Mouse (Mus musculus) B cell, adult 2 months (primary cell): ENCODE measurements at regions not wholly inside any gene's neighbourhood (a gene's known extent, or its start where the extent isn't known, plus 50 kb on each side); places are given as distances from the start of the nearest gene placed in this dataset.

Experiments
- DNase-seq, 2 experiments: peaks; one replicate each; pipeline ENCODE4 v3.0.0; 2022

DNA sequence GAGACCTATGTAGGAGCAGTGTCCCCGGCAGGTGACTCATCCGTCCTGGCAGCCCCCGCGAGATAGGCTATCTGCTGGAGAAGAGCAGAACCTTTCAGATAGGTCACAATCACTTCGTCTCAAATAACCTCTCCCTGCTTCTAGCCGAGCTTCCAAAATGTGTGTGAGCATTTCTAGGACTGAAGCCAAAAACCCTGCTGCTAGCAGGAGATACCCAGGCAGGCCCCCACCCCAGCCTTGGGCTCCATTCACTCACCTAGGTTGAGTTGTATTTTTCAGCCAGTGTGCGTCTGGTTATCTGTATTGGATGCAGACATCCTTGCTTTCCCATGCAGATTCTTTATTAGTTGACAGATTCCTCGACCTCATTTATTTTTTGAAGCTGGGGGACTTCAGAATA, 286.6 kb upstream of the Thbs1 start:
- DNase-seq, result no peak

DNA sequence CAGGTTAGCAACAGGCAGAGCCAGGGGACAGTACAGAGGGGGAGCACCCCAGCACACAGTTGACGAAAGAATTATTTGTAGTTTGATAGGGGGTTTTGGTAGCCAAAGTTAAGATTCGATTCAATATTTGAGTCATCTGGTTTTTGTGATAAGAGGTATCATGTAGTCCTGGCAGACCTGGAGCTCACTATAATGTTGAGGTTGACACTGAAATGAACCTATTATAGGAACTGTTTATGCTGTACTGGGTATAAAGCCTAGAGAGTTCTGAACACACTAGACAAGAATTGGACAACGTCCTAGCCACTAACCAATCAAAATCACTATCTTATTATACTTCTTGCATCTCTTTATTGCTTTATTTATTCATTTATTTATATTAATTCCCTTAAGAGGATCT, 284.4 kb upstream of the Thbs1 start:
- DNase-seq, result no peak

DNA sequence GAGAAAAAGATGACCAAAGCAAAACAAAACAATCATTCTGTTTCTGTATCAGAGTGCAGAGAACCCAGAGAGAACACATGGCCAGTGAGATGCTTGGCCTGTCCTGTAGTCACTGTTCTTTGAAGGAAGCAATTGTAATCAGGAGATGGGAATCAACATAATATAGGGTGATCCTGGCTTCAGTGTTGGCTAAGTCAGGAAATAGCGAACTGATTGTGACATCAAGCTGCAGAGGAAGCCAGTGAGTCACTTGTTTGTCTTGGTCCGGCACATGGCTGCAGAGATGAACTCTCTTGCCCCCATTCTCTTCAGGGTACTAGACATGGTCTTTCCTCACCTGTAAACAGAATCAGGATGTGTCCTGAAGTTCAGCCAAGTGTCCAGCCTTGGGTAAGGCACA, 273.3 kb upstream of the Thbs1 start:
- no peak for DNase-seq

DNA sequence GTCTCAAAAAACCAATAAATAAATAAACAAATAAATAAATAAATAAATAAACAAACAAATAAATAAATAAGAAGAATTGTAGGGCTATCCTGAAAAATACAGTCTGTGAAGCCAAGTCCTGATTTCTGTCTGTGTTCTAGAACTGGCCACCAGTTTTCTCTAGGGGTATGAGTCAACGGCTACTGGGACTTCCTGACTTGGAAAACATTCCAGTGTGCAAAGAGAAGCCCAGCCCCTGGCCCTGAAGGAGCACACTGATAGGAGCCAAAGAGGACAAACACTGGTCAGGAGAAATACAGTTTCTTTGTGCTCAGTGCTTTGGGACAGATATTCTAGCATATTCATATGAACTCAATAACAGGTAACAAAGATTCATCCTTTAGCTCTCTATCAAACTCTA, 271.3 kb upstream of the Thbs1 start:
- DNase-seq, result no peak

DNA sequence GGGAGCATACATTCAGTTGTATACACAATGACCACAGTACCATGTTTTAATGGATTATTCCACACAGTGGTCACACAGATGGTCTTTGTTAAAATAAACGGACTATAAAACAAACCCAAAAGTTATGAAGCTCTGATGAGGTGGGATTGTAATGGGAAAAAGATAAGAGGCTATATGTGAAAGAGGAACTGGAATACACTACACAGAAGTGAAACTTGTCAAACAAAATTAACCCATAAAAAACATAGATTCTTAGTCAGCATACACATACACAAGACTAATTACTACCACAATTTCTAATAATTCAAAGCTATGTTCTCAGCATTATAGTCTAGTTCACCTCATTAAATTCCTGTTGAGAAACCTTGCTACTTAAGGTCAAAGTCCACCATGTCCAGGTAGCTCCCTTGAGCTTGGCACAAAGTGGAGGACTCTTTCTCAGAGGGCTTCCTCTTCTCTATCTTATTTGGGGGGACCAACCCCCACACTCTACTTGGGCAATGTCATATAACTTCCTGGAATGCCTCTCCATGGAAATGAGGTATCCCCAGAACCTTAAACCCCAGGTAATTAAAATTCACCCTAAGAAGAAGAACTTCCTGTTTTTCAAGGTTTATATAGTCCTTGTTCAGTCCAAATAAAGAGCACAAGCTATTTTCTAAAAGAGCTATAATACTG, 269.2 kb upstream of the Thbs1 start:
- peak in 1 of 2 experiments; percentile 12 for DNase-seq

DNA sequence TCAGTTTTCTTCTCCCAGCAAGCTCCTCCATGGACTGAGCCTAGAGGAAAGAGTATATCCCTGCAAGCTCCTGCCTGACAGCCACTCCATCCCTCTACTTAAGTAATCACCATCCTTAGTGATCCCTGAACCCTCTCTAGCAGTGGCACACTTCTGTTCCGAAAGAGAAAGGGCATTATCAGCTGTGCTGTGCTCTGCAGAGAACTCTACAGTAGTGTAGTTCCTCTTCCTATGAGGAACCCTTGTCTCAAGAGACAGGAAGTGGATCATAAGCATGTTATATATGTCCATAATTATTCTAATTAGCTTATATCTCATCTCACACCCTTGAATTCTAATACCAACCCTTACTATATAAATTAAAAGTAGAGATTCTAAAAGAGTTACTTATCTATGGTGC, 259.2 kb upstream of the Thbs1 start:
- peak in 1 of 2 experiments; percentile 13 for DNase-seq

DNA sequence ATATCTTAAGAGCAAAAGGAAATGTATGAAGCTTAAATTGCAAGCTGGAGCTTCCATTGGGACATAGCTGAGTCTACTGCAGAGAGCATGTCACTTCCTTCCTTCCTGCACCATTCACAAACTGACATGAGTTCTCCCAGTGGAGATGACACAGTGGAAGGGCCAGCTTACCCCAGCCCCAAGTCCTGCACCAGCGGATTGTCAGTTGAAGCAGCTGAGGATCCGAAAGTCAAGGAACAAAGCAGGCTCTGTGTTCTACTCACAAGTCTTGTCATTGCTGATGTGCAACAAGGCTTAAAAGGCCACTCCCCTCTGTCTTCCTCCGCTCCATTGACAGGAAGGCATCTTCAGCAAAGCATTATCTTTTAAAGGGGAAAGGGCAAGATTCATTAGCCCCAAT, 249.4 kb upstream of the Thbs1 start:
- peak in 1 of 2 experiments; percentile 7 for DNase-seq

DNA sequence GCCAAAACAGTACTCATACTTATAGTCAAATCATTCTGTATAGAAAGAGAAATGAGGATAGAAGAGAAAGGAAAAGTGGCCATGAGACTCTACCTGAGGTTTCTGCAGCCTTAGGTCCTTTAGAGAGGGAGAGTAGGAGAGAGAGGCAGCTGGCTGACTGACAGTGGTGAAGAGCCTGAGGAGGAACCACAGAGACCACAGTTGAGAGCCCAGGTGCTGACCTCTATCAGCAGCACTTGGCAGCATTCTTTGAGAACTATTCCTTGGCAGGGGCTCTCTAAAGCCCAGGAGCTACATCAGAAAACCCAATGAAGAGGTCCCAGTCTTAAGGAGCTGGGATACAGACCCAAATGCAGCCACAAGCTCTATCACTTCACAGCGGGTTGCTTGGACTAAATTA, 246.6 kb upstream of the Thbs1 start:
- DNase-seq, result no peak

DNA sequence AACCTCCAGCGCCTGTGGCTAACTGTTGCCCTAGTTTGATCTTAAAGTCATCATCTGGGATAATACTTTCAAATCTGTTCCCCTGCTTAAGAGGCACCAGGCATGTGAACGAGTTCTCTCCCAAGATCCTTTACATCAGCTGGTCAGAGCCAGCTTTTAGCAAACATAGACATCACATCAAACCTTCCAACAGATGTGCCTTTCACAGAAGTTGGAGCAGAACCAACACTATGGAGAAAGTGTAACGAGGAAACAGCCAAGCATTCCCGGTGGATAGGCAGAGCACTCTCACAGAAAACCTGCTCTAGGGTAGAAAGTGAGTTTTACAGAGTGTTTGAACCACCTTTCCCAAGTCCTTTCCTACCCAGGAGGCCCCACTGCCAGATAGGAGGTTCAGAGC, 244.7 kb upstream of the Thbs1 start:
- no peak for DNase-seq

DNA sequence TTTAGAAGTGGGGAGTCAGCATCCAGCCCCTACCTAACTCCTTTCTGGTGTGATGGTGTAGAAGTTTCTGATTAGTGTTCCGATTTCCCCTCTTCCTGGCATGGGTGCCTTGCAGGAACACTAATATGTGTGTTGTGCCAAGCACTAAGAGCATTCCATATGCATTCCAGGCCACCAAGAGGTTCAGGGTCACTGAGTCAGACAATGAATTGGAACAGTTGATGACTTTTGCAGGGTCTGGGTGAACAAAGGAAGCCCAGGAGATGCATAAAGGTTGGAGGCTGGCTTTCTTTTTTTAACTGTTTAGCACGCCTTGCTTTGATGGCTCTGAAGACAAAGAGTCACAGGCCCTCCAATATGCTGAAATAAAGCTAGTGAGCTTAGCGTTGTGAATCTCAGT, 244.3 kb upstream of the Thbs1 start:
- DNase-seq, result no peak

DNA sequence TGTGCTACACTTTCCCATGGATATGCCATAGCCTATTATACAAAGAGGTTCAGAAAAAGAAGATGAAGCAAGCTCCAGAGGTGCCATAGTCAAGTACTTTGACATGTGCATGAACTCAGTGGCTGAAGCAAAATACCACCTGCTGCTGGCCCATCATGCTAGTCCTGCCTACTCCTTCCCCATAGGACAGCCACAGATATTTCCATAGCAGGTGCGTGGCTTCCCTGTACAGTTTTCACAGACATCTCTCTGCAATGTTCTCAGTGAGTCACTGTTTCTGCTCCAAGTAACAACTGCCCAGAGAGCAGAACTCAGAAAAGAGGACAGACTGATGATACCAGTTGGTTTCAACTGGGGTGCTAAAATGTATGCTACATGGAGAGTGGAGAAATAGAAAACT, 242.8 kb upstream of the Thbs1 start:
- DNase-seq, result no peak

DNA sequence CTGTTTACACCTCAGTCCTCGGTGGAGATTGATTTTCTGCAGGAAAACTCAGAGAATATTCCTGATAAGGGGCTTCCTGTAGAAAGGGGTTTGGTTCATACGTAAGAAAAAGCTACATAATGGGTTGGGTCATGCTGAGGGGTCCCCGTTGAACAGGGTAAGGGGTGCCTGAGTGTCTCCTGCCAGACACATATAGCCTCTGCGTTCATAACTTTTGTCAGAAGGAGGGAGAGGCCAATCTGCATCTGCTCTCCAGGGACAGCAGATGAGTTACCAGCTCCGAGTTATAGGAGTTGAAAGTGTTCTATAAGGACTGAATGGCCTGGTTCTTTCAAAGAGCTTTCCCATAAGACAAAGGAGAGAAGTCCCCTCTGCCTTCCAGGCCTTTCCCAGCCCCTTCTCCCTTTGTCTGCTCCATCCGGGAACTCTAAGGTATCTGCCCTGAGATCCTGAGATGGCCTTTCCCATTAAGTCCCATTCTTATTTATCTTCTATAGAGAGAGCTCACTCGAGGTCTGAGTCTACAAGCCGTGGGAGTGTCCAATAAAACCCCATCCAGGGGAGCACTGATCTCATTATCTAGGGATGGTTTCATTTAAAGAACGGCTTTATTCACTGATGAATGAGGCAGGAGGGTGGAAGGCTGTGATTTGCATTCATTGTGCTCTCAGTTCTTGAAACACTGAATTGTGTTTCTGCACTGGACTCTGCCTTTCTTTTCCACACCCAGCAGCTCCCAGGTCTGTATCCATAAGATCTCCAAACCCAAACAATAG, 240.0 kb upstream of the Thbs1 start:
- DNase-seq, result no peak

DNA sequence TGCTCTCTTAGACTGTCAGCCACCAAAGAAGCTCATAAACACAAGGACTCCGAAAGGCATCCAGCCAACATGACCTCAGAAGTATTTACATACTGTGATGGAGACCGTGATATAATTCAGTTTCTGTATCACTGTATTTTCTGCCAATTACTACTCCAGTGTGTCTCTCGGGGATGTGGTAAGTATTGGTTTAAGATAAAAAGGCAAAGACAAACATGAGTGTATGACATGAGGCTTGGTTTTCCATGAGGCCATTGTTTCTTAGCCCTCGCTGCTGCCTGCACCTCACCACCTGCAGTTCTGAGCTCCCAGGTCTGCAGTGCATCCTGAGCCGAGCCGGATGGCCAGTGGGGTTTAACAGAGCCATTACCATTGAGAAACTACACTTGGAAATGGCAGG, 233.9 kb upstream of the Thbs1 start:
- no peak for DNase-seq

DNA sequence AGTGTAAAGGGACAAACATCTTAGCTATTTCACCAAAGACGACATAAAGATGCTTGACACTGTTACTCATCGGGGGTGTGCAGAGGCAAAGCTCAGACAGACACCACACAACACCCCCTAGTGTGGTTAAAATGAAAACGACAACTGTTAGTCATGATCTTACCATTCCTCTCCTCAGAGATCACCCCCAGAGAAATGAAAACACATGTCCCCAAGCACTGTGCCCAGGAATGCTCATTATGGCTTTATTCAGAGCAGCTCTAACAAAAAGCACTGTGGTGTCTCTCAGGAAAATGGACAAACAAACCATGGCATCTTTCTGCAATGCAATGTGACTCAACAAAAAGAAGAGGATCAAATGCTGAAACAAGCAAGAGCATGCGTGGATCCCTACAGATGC, 229.5 kb upstream of the Thbs1 start:
- no peak for DNase-seq

DNA sequence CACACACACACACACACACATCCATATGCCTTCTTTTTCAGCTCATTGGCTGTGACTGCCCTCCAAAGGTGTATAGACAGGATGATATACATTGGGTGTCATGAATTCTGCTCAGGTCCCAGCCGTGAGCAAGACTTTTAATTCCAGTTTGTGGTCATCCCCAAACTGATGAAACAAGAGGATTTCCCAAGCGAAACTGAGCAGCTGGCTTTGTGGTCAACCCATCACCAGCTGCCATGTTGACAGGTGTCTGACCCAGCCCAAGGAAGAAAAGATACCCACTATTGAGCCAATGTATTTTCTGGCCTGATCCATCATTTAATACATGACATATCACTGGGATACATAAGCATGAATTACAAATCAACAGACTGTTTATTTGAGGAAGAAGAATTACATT, 228.8 kb upstream of the Thbs1 start:
- no peak for DNase-seq

DNA sequence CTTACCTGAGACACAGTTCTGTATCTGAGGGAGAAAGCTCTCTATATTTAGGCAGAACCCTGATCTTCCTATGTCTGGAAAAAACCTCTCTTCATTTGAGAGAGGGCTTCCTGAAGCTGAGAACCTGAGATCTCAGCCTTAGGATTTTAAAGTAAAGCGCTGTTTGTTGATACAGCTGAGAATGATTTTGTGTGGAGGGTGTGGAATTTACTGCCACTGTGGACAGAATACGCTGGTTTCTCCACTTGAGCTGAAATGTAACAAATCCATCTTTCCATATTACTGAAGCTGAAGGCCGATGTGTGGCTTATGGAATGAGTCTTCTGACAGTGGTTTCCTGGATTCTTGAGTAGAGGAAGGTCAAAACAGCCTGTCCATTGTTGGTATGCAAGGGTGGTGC, 225.2 kb upstream of the Thbs1 start:
- no peak for DNase-seq

DNA sequence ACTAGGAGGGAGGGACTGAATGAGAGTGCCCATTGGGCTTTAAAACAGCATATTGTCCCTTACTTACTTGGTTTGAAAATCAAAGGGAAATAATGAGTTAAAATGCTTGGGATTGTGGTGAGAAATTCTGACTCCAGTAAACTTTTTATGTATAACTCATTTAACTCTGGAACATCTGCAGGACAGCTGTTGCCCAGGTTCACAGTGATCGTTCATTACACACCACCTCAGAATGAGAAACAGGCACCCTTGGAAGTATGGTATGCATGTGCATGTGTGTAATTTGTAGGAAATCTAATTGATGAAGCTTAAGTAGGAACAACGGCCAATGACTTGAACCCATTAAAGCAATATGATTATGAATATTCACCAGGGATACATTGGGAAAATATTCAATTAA, 210.4 kb upstream of the Thbs1 start:
- DNase-seq, result no peak

DNA sequence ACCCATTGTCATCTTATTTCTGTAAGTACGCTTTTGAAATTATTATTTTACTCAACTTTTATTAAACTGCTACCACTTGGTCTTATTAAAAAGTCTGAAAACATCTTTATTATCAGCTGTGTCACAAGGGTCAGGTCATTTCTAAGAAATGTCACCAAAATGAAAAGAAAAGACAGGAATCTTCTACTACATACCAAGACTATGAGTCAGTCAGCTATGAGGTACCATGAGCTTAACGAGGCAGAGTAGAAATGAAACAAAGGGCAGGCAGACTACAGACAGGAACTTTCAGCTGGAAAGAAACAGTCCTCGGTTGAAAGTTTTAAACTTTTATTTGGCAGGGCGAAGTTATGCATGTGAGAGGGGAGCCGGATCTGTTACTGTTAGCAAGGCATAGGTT, 208.8 kb upstream of the Thbs1 start:
- DNase-seq, result no peak

DNA sequence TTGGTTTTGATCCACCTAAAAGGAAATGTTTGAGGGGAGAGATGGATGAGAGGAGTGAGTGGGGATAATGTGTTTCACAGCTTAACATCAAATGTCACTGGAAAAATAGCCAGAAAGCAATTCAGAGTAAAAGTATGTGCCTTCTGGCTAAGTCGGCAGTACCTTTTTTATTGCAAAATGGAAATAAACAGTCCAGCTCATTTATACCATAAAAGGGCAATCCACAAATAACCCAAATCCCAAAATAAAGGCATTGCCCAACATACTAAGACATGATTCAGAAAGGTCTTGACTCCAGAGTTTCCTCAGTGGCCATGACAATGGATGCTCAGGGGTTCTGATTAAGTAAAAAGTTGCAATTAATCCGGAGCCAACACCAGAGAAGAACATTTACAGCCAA, 208.0 kb upstream of the Thbs1 start:
- no peak for DNase-seq

DNA sequence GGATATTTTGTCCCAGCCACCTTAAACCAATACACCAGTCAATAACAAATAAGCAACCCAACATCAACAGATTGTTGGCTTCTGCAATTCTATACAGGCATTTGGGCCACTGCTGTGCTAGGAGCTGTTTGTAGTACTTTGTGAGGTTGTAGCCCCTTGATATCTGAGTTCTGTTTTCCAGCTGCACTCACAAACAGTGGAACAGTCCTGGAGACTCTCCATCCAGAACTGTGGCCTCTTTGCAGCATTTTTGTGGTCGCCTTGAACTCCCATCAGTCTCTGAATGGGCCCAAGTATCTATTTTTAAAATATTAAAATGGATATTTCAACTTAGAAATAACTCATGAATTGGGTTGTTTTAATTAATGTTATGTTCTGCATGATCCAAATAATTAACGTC, 205.2 kb upstream of the Thbs1 start:
- DNase-seq, result no peak

DNA sequence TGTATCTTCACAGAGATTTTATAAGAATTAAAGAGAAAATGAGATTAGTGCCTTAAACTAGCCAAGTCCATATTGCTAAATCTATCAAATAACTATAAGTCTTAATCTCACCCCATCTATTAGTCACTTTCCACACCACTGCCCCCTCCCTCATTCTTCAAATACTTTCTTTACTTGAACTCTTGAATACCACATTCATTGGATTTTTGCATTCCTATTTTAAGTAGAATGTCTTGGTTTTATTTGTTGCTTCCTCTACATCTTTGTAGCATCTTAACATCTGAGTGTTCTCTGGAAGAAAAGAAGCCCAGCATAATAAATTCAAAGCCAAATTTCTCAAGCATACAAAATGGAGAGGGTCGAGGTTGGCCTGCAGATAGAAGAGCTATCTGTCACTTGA, 200.9 kb upstream of the Thbs1 start:
- DNase-seq, result no peak

DNA sequence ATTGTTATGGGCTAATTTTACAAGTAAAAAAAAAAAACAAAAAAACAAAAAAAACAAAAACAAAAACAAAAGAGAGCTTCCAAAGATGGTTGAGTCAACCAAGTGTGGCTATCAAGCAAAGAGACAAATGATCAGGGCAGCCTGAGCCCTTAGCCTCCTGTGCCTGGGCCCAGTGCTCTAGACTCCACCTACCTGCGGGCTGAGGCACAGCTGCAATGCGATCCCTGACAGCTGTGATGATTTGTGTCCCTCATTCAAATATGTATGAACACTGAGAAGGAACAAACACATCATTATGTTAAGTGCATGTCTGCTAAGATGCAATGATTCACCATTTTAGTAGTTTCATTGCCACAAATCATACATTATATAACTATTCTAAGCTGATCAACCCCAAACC, 199.0 kb upstream of the Thbs1 start:
- peak in 1 of 2 experiments; percentile 8 for DNase-seq

DNA sequence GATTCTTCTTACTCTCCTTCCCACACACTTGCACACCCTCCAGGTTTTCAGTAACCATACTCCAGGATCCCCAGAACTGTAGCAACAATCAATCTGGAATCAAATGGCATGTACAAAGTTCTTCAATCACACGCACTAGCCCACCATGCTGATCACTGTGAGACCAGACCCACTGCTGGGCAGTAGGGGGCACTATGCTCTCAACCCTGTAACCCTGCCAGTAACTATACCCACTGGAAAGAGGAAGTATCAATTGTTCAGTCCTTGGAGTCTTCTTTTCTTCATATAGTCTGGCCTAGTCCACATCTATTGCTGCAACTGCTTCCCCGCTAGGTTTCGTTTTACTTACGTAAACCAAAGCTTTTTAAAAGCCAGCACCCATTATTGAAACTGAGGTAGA, 197.8 kb upstream of the Thbs1 start:
- DNase-seq, result peak; percentile 11 to 16

DNA sequence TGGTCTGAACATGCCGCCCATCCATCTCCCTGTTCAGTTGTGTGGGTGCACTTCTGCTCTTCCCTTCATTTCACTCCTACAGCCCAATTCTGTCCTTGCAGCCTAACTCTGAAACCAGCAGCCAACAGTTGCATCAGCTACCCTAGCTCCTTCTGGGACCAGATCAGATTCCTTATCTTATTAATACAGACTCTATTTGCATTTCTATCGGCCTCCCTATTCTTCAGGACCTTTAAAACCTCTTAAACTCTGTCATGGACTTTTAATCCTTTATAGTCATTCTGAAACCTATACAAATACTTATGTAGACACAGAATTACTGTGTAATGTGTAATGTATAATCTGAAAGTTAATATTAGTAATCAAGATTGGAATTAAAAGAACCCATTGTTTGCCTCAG, 195.9 kb upstream of the Thbs1 start:
- DNase-seq, result no peak

DNA sequence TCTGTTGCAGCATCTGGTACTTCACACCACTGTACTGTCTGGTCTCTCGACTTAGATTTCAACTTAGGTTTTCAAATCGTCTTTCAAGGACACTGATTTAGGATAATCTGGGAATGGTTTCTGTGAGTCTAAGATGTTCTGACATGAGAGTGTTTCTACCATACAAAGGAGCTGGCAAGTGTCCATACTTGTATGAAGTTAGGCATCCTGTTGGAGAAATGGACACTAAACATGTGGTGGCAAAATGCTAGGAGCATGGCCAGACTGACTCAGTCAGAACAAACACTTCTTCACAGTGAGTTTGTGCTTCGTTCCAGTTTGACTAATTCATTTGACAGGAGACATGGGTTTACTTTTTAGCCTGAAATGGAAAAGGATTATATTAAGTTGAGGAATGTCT, 194.5 kb upstream of the Thbs1 start:
- DNase-seq, result no peak
